Mouse (Mus musculus) neural tube, embryonic 12.5 days (tissue): ENCODE measurements around the gene Hcn2. TPM values are rescaled to one million over a fixed set of nuclear protein-coding genes. Genes with fewer than 3 reads are reported as not detected.
A peak's percentile ranks its signal among the peaks of the same experiment; 100 is the strongest.
"Not testable (repeated sequence)": the region's sequence is repeated elsewhere in the genome, so short reads cannot be mapped to it uniquely, and the experiment has no call there.

ENCODE experiments used
- ATAC-seq: fragments of 200-750 bp; cut with Nextera tagmentation; 2 replicates; pipeline ENCODE4 v1.8.0; 2017; ENCODE audit warnings: low read depth, mild to moderate bottlenecking, moderate TSS enrichment, moderate library complexity; ENCODE audit not compliant: low FRiP score
- H3K27ac ChIP-seq: fragments of 300-500 bp; sonication (generic); 2 replicates; pipeline ENCODE4 v1.5.1; 2016
- H3K27me3 ChIP-seq: fragments of 300-500 bp; sonication (generic); replicated peaks from 2 replicates; pipeline ENCODE4 v1.6.1; 2016; ENCODE audit warnings: mild to moderate bottlenecking
- H3K36me3 ChIP-seq: fragments of 300-500 bp; sonication (generic); 2 replicates; pipeline ENCODE4 v1.6.1; 2016; ENCODE audit warnings: mild to moderate bottlenecking
- H3K4me1 ChIP-seq: fragments of 300-500 bp; sonication (generic); 2 replicates; pipeline ENCODE4 v1.6.1; 2016
- H3K4me2 ChIP-seq: fragments of 300-500 bp; sonication (generic); replicated peaks from 2 replicates; pipeline ENCODE4 v1.6.1; 2016; ENCODE audit warnings: mild to moderate bottlenecking
- H3K4me3 ChIP-seq: fragments of 300-500 bp; sonication (generic); 2 replicates; pipeline ENCODE4 v1.5.1; 2016
- H3K9ac ChIP-seq: fragments of 300-500 bp; sonication (generic); 2 replicates; pipeline ENCODE4 v1.6.1; 2016; ENCODE audit warnings: mild to moderate bottlenecking
- H3K9me3 ChIP-seq: fragments of 300-500 bp; sonication (generic); 2 replicates; pipeline ENCODE4 v1.6.1; 2016; ENCODE audit warnings: mild to moderate bottlenecking
- WGBS: fragments of 180-500 bp; shearing (Covaris S2); methylation state at CpG from one replicate; pipeline ENCODE4 v1.1.7; 2016; 5-methylcytosine and 5-hydroxymethylcytosine counted together
- polyA plus RNA-seq: library from polyadenylated mRNA; unstranded; fragments of >200 nt; fragmentation: Nextera tagmentation; extraction: Ambion mirVana; gene quantifications from 2 replicates; pipeline ENCODE4 v1.2.1, GENCODE M21; 2016

Gene Hcn2
- polyA plus RNA-seq, 1 experiment from 2014 or later: 0.61 TPM

GRCm38 (mm10) chr10:79759675-79760074 is 43.2 kb downstream of the Hcn2 start:
- Histone ChIP-seq H3K4me1 (peaks cover 16% of the 10 kb centered on the region), H3K36me3 (peaks cover 68% of the 10 kb centered on the region)
- H3K4me2 ChIP-seq, H3K27me3 ChIP-seq, H3K27ac ChIP-seq, H3K4me3 ChIP-seq, H3K9me3 ChIP-seq, ATAC-seq, H3K9ac ChIP-seq: not testable (repeated sequence)
- WGBS: 86% methylated on average over 1 of the region's 1 CpGs

DNA sequence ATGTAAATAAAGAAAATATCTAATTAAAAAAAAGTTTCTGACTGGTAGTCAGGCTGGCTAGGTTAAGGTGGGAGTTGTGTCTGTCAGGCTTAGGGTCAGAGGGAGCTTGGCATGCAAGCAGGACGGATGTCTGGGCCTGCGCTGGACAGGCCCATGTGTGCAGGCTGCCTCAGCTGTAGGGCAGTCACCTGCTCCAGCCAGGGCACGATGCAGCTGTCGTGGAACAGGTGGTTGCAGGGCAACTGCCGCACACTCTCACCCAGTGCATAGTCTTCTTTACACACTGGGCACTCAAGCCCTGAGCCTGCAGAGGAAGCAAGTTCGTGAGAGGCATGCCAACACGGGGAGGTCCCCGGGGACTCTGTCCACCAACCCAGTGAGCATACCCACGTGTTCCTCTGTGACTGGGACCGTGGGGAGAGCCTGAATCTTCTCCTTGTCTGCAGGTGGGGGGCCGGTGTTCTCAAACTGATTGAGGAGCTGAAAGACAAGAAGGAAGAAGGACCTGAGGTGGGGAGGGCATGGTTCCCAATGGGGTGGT is 44.2 kb downstream of the Hcn2 start:
- Histone ChIP-seq H3K4me3 (no peak overlapping the region), H3K9me3 (no peaks in the 10 kb centered on the region), H3K4me2 (no peak overlapping the region), H3K36me3 (peaks cover 65% of the 10 kb centered on the region), H3K9ac (no peak overlapping the region), H3K27ac (no peak overlapping the region), H3K4me1 (peaks cover 16% of the 10 kb centered on the region), H3K27me3 (no peaks in the 10 kb centered on the region)
- no peak for ATAC-seq
- 92% methylated on average over 11 of the region's 11 CpGs for WGBS

GRCm38 (mm10) chr10:79762875-79763274 is 46.4 kb downstream of the Hcn2 start:
- peaks cover 18% of the 10 kb centered on the region for H3K4me1 ChIP-seq
- H3K36me3 ChIP-seq: peaks cover 45% of the 10 kb centered on the region
- no peaks in the 10 kb centered on the region for H3K9me3 ChIP-seq
- ATAC-seq: no peak
- 93% methylated on average over 3 of the region's 3 CpGs for WGBS
- no peak overlapping the region for H3K27ac ChIP-seq
- H3K27me3 ChIP-seq: no peaks in the 10 kb centered on the region
- H3K4me3 ChIP-seq: no peak overlapping the region
- H3K9ac ChIP-seq: no peak overlapping the region
- H3K4me2 ChIP-seq: no peak overlapping the region

GRCm38 (mm10) chr10:79764234-79764633 is 47.8 kb downstream of the Hcn2 start:
- Histone ChIP-seq H3K4me3 (no peak overlapping the region), H3K27ac (no peak overlapping the region), H3K4me1 (peaks cover 23% of the 10 kb centered on the region), H3K27me3 (no peaks in the 10 kb centered on the region), H3K36me3 (peaks cover 32% of the 10 kb centered on the region), H3K9ac (0 out of 2 replicates have a peak overlapping the region, but pooled peaks have one; percentile 5), H3K4me2 (no peak overlapping the region; the same call in 1 of the 2 replicates), H3K9me3 (no peaks in the 10 kb centered on the region)
- 85% methylated on average over 7 of the region's 7 CpGs for WGBS
- ATAC-seq: no peak

- Histone ChIP-seq H3K36me3 (peaks cover 23% of the 10 kb centered on the region), H3K27me3 (no peaks in the 10 kb centered on the region), H3K27ac (no peak overlapping the region), H3K4me2 (peak overlapping the region; percentile 97), H3K4me1 (peaks cover 23% of the 10 kb centered on the region), H3K4me3 (peak overlapping the region; percentile 95), H3K9me3 (no peaks in the 10 kb centered on the region), H3K9ac (peak overlapping the region; percentile 93)
- no peak for ATAC-seq
- 76% methylated on average over 2 of the region's 2 CpGs for WGBS
Measured at GRCm38 (mm10) chr10:79765228-79765745, 48.9 kb downstream of the Hcn2 start.

DNA sequence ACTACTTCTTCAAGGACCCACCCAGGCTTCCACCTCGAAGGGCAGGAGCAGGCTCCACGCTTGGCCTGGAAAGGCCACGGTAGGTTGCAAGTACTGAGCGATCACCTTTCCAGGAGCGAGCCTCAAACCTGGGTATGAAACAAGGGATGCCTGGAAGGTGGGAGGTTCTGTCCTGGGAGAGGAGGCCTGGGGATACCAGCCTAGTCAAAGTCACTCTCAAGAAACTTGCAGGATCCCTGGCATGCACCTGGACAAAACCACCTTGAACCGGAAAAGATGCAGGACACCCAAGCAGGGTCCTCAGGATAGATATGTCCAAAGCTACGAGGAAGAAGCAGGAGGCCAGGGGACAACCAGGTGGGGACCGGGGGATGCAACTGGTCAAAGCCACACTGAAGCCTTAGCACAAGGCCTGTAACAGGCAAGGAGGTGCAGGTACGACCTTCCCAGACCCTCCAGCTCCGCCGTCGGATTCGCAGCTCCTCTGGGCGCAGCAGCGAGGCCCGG is 49.6 kb downstream of the Hcn2 start:
- Histone ChIP-seq H3K4me3 (peak overlapping the region; percentile 95), H3K9me3 (no peaks in the 10 kb centered on the region), H3K36me3 (peaks cover 15% of the 10 kb centered on the region), H3K9ac (peak overlapping the region; percentile 93), H3K27ac (peak overlapping the region; percentile 77; the same call in 1 of the 2 replicates), H3K27me3 (no peaks in the 10 kb centered on the region; the same call in 1 of the 2 replicates), H3K4me1 (peaks cover 23% of the 10 kb centered on the region), H3K4me2 (peak overlapping the region; percentile 97)
- 8% methylated on average over 16 of the region's 16 CpGs for WGBS
- peak; percentile 12 for ATAC-seq

- no peaks in the 10 kb centered on the region; the same call in 1 of the 2 replicates for H3K27me3 ChIP-seq
- peak within 1 kb of the TSS; percentile 95 for H3K4me3 ChIP-seq
- peaks cover 9% of the 10 kb centered on the region for H3K36me3 ChIP-seq
- H3K4me2 ChIP-seq: peak within 1 kb of the TSS; percentile 97
- peak; percentile 92 for ATAC-seq
- H3K27ac ChIP-seq: peak within 1 kb of the TSS; percentile 77
- peak within 1 kb of the TSS; percentile 93 for H3K9ac ChIP-seq
- peaks cover 23% of the 10 kb centered on the region for H3K4me1 ChIP-seq
- under 1% methylated on average over 101 of the region's 101 CpGs for WGBS
- H3K9me3 ChIP-seq: no peaks in the 10 kb centered on the region
Measured at GRCm38 (mm10) chr10:79766508-79767325, 50.3 kb downstream of the Hcn2 start, which contains the start of gene Rnf126. Gene Rnf126, minus strand, starts transcription at chr10:79766952.

- Histone ChIP-seq H3K36me3 (no peaks in the 10 kb centered on the region; the same call in 1 of the 2 replicates), H3K4me3 (peak overlapping the region; percentile 95), H3K4me2 (peak overlapping the region; percentile 97), H3K9ac (peak overlapping the region; percentile 93), H3K27me3 (no peaks in the 10 kb centered on the region; the same call in 1 of the 2 replicates), H3K9me3 (no peaks in the 10 kb centered on the region), H3K4me1 (peaks cover 23% of the 10 kb centered on the region), H3K27ac (peak overlapping the region; percentile 70)
- ATAC-seq: peak; percentile 85
- 12% methylated on average over 40 of the region's 40 CpGs for WGBS
Measured at GRCm38 (mm10) chr10:79767372-79768244, 51.2 kb downstream of the Hcn2 start.

DNA sequence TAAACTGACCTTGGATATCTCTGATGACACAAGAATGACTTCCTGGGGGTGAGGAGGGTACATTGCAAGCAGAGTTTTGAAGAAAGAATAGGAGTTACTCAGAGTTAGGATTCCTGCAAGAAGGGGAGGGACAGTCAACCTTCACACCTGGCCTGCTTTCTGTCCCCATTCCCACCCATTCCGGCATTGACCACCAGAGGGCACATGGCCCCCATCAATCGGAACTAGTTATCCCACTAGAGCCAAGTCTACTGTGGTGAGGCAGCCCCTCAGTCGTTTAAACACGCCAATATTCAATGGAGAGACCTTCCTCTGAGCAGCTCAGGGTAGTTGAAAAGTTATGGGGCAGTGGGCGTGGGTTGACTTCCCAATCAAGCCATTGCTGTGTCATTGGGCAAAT is 52.0 kb downstream of the Hcn2 start:
- Histone ChIP-seq H3K36me3 (no peaks in the 10 kb centered on the region), H3K4me2 (0 out of 2 replicates have a peak overlapping the region, but pooled peaks have one; percentile 97), H3K9ac (no peak overlapping the region), H3K27ac (no peak overlapping the region), H3K9me3 (no peaks in the 10 kb centered on the region), H3K27me3 (no peaks in the 10 kb centered on the region; the same call in 1 of the 2 replicates), H3K4me1 (peaks cover 23% of the 10 kb centered on the region), H3K4me3 (no peak overlapping the region)
- under 1% methylated on average over 5 of the region's 5 CpGs for WGBS
- ATAC-seq: no peak

DNA sequence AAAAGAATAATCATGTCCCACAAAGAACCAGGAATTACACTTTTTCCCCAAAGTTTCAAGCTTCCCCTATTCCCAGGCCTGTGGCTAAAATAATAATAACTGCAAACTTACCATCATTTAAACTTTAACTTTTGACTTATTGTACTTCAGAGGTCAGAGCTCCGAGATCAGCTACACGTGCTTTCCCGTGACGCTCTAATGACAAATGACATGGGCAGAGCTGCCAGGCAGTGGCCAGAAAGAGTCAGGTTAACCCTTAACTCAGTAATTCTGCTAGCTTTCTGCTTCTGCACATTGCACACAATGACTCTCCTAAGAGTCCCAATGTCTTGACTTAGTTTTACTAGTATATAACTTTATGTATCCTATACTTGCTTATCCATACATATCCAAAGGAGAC is 52.9 kb downstream of the Hcn2 start:
- ATAC-seq: no peak
- H3K9me3 ChIP-seq: no peaks in the 10 kb centered on the region
- H3K4me3 ChIP-seq: no peak overlapping the region
- H3K4me1 ChIP-seq: peaks cover 23% of the 10 kb centered on the region
- H3K36me3 ChIP-seq: no peaks in the 10 kb centered on the region
- no peak overlapping the region for H3K27ac ChIP-seq
- H3K9ac ChIP-seq: no peak overlapping the region
- H3K4me2 ChIP-seq: no peak overlapping the region
- H3K27me3 ChIP-seq: no peaks in the 10 kb centered on the region; the same call in 1 of the 2 replicates
- 46% methylated on average over 4 of the region's 4 CpGs for WGBS

GRCm38 (mm10) chr10:79772320-79772719 is 55.9 kb downstream of the Hcn2 start:
- H3K9me3 ChIP-seq: 0 out of 2 replicates have a peak, but pooled peaks cover 6% of the 10 kb centered on the region
- peaks cover 12% of the 10 kb centered on the region for H3K4me1 ChIP-seq
- no peak overlapping the region for H3K9ac ChIP-seq
- H3K27ac ChIP-seq: no peak overlapping the region
- no peaks in the 10 kb centered on the region for H3K36me3 ChIP-seq
- H3K27me3 ChIP-seq: peaks cover 12% of the 10 kb centered on the region
- no peak for ATAC-seq
- WGBS: 89% methylated on average over 3 of the region's 3 CpGs
- no peak overlapping the region for H3K4me3 ChIP-seq
- no peak overlapping the region for H3K4me2 ChIP-seq
